Mouse (Mus musculus): ENCODE measurements around the gene Atp6v0c.

Gene Atp6v0c

GRCm38 (mm10) chr17:24169317-24170065 is at the start of gene Atp6v0c:
Gene Atp6v0c, minus strand, starts transcription at chr17:24169702.
- DNase-seq (ENCODE audit: low spot score) = peak; percentile 95

GRCm38 (mm10) chr17:24216836-24217235 is 47.3 kb upstream of the Atp6v0c start:
- DNase-seq (ENCODE audit: low spot score) = no peak

- DNase-seq (ENCODE audit: low spot score) = peak; percentile 55
Measured at GRCm38 (mm10) chr17:24213186-24213585, 43.7 kb upstream of the Atp6v0c start.

GRCm38 (mm10) chr17:24212441-24213018 is 43.0 kb upstream of the Atp6v0c start:
- DNase-seq (ENCODE audit: low spot score) = peak; percentile 82

- no peak for DNase-seq (ENCODE audit: low spot score)
Measured at GRCm38 (mm10) chr17:24211631-24212440, 42.3 kb upstream of the Atp6v0c start.

- no peak for DNase-seq (ENCODE audit: low spot score)
Measured at GRCm38 (mm10) chr17:24210591-24210990, 41.1 kb upstream of the Atp6v0c start.

GRCm38 (mm10) chr17:24209916-24210240 is 40.4 kb upstream of the Atp6v0c start:
- no peak for DNase-seq (ENCODE audit: low spot score)

GRCm38 (mm10) chr17:24209043-24209915 is 39.8 kb upstream of the Atp6v0c start, which contains the start of gene Ntn3:
Gene Ntn3, minus strand, starts transcription at chr17:24209531.
- no peak for DNase-seq (ENCODE audit: low spot score)

GRCm38 (mm10) chr17:24208641-24209042 is 39.1 kb upstream of the Atp6v0c start:
- no peak for DNase-seq (ENCODE audit: low spot score)

GRCm38 (mm10) chr17:24207768-24208640 is 38.5 kb upstream of the Atp6v0c start:
- no peak for DNase-seq (ENCODE audit: low spot score)

- DNase-seq (ENCODE audit: low spot score) = no peak
Measured at GRCm38 (mm10) chr17:24206451-24207351, 37.2 kb upstream of the Atp6v0c start.

GRCm38 (mm10) chr17:24205908-24206361 is 36.4 kb upstream of the Atp6v0c start:
- no peak for DNase-seq (ENCODE audit: low spot score)

- peak; percentile 92 for DNase-seq (ENCODE audit: low spot score)
Measured at GRCm38 (mm10) chr17:24205284-24205888, 35.9 kb upstream of the Atp6v0c start, which contains the start of gene Tbc1d24. Gene Tbc1d24, minus strand, starts transcription at chr17:24205562.

GRCm38 (mm10) chr17:24204846-24205245 is 35.3 kb upstream of the Atp6v0c start:
- no peak for DNase-seq (ENCODE audit: low spot score)

GRCm38 (mm10) chr17:24203611-24204534 is 34.4 kb upstream of the Atp6v0c start:
- no peak for DNase-seq (ENCODE audit: low spot score)

GRCm38 (mm10) chr17:24203068-24203467 is 33.6 kb upstream of the Atp6v0c start:
- DNase-seq (ENCODE audit: low spot score) = no peak

- no peak for DNase-seq (ENCODE audit: low spot score)
Measured at GRCm38 (mm10) chr17:24201092-24201491, 31.6 kb upstream of the Atp6v0c start.

- no peak for DNase-seq (ENCODE audit: low spot score)
Measured at GRCm38 (mm10) chr17:24199741-24200140, 30.2 kb upstream of the Atp6v0c start.

Data from lung, postnatal 25 days (tissue).